Mouse (Mus musculus): ENCODE results near the gene Tle3. TPM values are rescaled to one million over a fixed set of nuclear protein-coding genes. Genes with fewer than 3 reads are reported as not detected.

Tle3 gene
- polyA plus RNA-seq, 1 experiment: 67.0 TPM

- Histone ChIP-seq H3K27ac (ENCODE audit: control insufficient read depth, insufficient read depth, low read depth, low read length, poor library complexity) (no peak overlapping the region), H3K4me1 (ENCODE audit: control insufficient read depth, insufficient read depth, low read length) (no peaks in the 10 kb centered on the region; the same call in 1 of the 2 replicates), H3K4me3 (replicated peaks; ENCODE audit: control insufficient read depth, low read depth, low read length) (no peak overlapping the region)
- TF ChIP-seq CTCF (IDR thresholded peaks at IDR 0.05; ENCODE audit: control insufficient read depth, insufficient read depth, low read length): no peak
- TF ChIP-seq POLR2A (IDR thresholded peaks at IDR 0.05; ENCODE audit: borderline replicate concordance, control insufficient read depth, low read depth, low read length): no peak
- 64% methylated on average over 9 of the region's 9 CpGs for WGBS
Observed at GRCm38 (mm10) chr9:61330747-61331146, 41.4 kb upstream of the Tle3 start.

GRCm38 (mm10) chr9:61332226-61332936 is 39.8 kb upstream of the Tle3 start:
- Histone ChIP-seq H3K27ac (ENCODE audit: control insufficient read depth, insufficient read depth, low read depth, low read length, poor library complexity) (no peak overlapping the region), H3K4me1 (ENCODE audit: control insufficient read depth, insufficient read depth, low read length) (no peaks in the 10 kb centered on the region; the same call in 1 of the 2 replicates), H3K4me3 (replicated peaks; ENCODE audit: control insufficient read depth, low read depth, low read length) (no peak overlapping the region)
- WGBS: 34% methylated on average over 7 of the region's 7 CpGs
- TF ChIP-seq CTCF (IDR thresholded peaks at IDR 0.05; ENCODE audit: control insufficient read depth, insufficient read depth, low read length) (no peak), POLR2A (IDR thresholded peaks at IDR 0.05; ENCODE audit: borderline replicate concordance, control insufficient read depth, low read depth, low read length) (no peak)

- H3K4me1 ChIP-seq (ENCODE audit: control insufficient read depth, insufficient read depth, low read length): no peaks in the 10 kb centered on the region; the same call in 1 of the 2 replicates
- H3K4me3 ChIP-seq (replicated peaks; ENCODE audit: control insufficient read depth, low read depth, low read length): no peak overlapping the region
- no peak overlapping the region for H3K27ac ChIP-seq (ENCODE audit: control insufficient read depth, insufficient read depth, low read depth, low read length, poor library complexity)
- TF ChIP-seq CTCF (IDR thresholded peaks at IDR 0.05; ENCODE audit: control insufficient read depth, insufficient read depth, low read length) (no peak), POLR2A (IDR thresholded peaks at IDR 0.05; ENCODE audit: borderline replicate concordance, control insufficient read depth, low read depth, low read length) (no peak)
Observed at GRCm38 (mm10) chr9:61336179-61336578, 36.0 kb upstream of the Tle3 start.

GRCm38 (mm10) chr9:61336591-61337587 is 35.3 kb upstream of the Tle3 start:
- H3K4me1 ChIP-seq (ENCODE audit: control insufficient read depth, insufficient read depth, low read length): no peaks in the 10 kb centered on the region; the same call in 1 of the 2 replicates
- TF ChIP-seq CTCF (IDR thresholded peaks at IDR 0.05; ENCODE audit: control insufficient read depth, insufficient read depth, low read length) (no peak), POLR2A (IDR thresholded peaks at IDR 0.05; ENCODE audit: borderline replicate concordance, control insufficient read depth, low read depth, low read length) (no peak)
- WGBS: 20% methylated on average over 17 of the region's 17 CpGs

GRCm38 (mm10) chr9:61337665-61338064 is 34.5 kb upstream of the Tle3 start:
- H3K4me3 ChIP-seq (replicated peaks; ENCODE audit: control insufficient read depth, low read depth, low read length): no peak overlapping the region
- 10% methylated on average over 9 of the region's 9 CpGs for WGBS
- TF ChIP-seq CTCF (IDR thresholded peaks at IDR 0.05; ENCODE audit: control insufficient read depth, insufficient read depth, low read length) (no peak), POLR2A (IDR thresholded peaks at IDR 0.05; ENCODE audit: borderline replicate concordance, control insufficient read depth, low read depth, low read length) (no peak)
- H3K4me1 ChIP-seq (ENCODE audit: control insufficient read depth, insufficient read depth, low read length): no peaks in the 10 kb centered on the region; the same call in 1 of the 2 replicates
- no peak overlapping the region for H3K27ac ChIP-seq (ENCODE audit: control insufficient read depth, insufficient read depth, low read depth, low read length, poor library complexity)

More at GRCm38 (mm10) chr9:61336591-61337587, 35.3 kb upstream of the Tle3 start:
- Histone ChIP-seq H3K4me3 (replicated peaks; ENCODE audit: control insufficient read depth, low read depth, low read length) (no peak overlapping the region), H3K27ac (ENCODE audit: control insufficient read depth, insufficient read depth, low read depth, low read length, poor library complexity) (no peak overlapping the region)

GRCm38 (mm10) chr9:61339311-61339710 is 32.9 kb upstream of the Tle3 start:
- no peak overlapping the region for H3K27ac ChIP-seq (ENCODE audit: control insufficient read depth, insufficient read depth, low read depth, low read length, poor library complexity)
- TF ChIP-seq POLR2A (IDR thresholded peaks at IDR 0.05; ENCODE audit: borderline replicate concordance, control insufficient read depth, low read depth, low read length) (no peak), CTCF (IDR thresholded peaks at IDR 0.05; ENCODE audit: control insufficient read depth, insufficient read depth, low read length) (no peak)
- 86% methylated on average over 6 of the region's 6 CpGs for WGBS
- no peaks in the 10 kb centered on the region for H3K4me1 ChIP-seq (ENCODE audit: control insufficient read depth, insufficient read depth, low read length)
- H3K4me3 ChIP-seq (replicated peaks; ENCODE audit: control insufficient read depth, low read depth, low read length): no peak overlapping the region

- Histone ChIP-seq H3K4me1 (ENCODE audit: control insufficient read depth, insufficient read depth, low read length) (no peaks in the 10 kb centered on the region), H3K4me3 (replicated peaks; ENCODE audit: control insufficient read depth, low read depth, low read length) (no peak overlapping the region), H3K27ac (ENCODE audit: control insufficient read depth, insufficient read depth, low read depth, low read length, poor library complexity) (no peak overlapping the region)
- WGBS: 81% methylated on average over 2 of the region's 2 CpGs
- no peak for TF ChIP-seq CTCF (IDR thresholded peaks at IDR 0.05; ENCODE audit: control insufficient read depth, insufficient read depth, low read length)
- no peak for TF ChIP-seq POLR2A (IDR thresholded peaks at IDR 0.05; ENCODE audit: borderline replicate concordance, control insufficient read depth, low read depth, low read length)
Observed at GRCm38 (mm10) chr9:61340333-61340732, 31.8 kb upstream of the Tle3 start.

- no peak overlapping the region for H3K4me3 ChIP-seq (replicated peaks; ENCODE audit: control insufficient read depth, low read depth, low read length)
Observed at GRCm38 (mm10) chr9:61342297-61342696, 29.9 kb upstream of the Tle3 start.

More at GRCm38 (mm10) chr9:61342297-61342696, 29.9 kb upstream of the Tle3 start:
- 82% methylated on average over 6 of the region's 6 CpGs for WGBS
- H3K27ac ChIP-seq (ENCODE audit: control insufficient read depth, insufficient read depth, low read depth, low read length, poor library complexity): no peak overlapping the region
- no peak for TF ChIP-seq CTCF (IDR thresholded peaks at IDR 0.05; ENCODE audit: control insufficient read depth, insufficient read depth, low read length)
- no peak for TF ChIP-seq POLR2A (IDR thresholded peaks at IDR 0.05; ENCODE audit: borderline replicate concordance, control insufficient read depth, low read depth, low read length)
- no peaks in the 10 kb centered on the region for H3K4me1 ChIP-seq (ENCODE audit: control insufficient read depth, insufficient read depth, low read length)

Data from bone marrow, adult 2 months (tissue).